Mouse (Mus musculus): ENCODE results near the gene Skor1. TPM values are rescaled to one million over a fixed set of nuclear protein-coding genes. Genes with fewer than 3 reads are reported as not detected.

Skor1 gene
- under 1 TPM in 3 of 4 experiments, not detected in 1; 0.07 to 0.13 (median 0.10) TPM for total RNA-seq (2022)

- DNase-seq (ENCODE audit: low spot score in 2 of 2) = no peak
Observed at GRCm38 (mm10) chr9:63148410-63149371, at the start of gene Skor1. Skor1 (minus strand) TSS chr9:63148961.

DNA sequence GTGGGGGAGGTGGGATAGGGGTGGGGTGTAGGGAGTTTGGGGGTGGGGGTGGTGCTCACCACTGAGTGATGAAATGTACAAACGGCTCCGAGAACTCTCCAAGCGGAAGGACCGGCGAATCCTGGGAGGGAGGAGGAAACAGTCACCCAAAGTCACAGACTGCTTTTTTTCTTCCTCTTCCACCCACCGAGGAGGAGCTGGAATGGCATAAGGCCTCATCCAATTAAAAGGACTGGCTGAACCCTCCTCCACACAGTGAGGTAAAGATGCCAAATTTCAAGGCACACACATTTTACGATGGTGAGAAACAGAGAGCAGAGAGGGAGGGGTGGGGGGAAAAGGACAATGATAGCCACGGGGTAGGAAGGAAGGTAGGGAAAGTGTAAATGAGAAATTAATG is 48.5 kb upstream of the Skor1 start:
- DNase-seq (ENCODE audit: low spot score in 2 of 2) = no peak

DNA sequence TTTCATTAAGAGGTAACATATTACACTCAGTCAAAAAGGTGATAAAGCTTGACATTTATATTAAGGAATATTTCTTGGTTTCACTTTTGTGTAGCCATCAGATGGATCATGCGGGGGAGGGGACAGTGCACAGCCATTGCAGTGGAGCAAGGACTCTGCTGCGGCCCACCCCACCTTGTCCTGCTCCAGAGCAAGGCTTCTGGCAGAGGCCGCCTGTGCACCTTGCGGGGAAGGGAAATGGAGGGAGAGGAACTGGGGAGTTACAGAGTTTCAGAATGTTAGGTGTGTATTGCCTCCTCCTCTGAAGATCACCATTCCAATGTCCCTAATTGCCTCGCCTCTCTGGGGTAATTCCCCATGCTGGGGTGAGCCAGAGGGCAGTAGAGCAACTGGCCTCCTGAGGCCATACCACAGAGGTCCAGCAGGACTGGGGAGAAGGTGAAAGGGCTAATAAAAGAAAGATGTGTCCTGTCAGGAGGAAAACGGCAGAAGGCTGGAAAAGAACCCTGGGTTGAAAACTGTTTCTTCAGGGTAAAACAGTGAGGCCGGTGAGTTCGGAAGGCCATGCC is 47.4 kb upstream of the Skor1 start:
- no peak for DNase-seq (ENCODE audit: low spot score in 2 of 2)

DNA sequence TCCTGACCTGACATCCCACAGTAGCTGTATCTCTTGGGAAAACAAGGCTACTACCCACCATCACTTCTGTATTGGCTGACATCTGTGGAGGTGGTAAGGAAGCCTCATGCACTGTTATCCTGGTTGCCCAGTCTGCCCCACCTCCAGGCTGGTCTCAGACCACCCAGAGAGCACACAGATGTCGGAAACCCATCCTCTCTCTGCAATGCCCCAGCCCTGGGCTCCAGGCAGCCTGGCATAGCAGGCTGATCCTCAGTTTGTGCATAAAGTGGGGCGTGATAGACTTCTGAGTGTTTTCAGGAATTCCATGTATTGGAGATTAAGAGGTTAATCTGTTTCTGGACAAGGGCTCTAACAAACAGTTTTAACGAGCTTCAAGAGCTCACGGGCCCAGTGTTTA is 46.8 kb upstream of the Skor1 start:
- DNase-seq (ENCODE audit: low spot score in 2 of 2) = no peak

GRCm38 (mm10) chr9:63194791-63195190 is 46.0 kb upstream of the Skor1 start:
- DNase-seq (ENCODE audit: low spot score in 2 of 2) = no peak

DNA sequence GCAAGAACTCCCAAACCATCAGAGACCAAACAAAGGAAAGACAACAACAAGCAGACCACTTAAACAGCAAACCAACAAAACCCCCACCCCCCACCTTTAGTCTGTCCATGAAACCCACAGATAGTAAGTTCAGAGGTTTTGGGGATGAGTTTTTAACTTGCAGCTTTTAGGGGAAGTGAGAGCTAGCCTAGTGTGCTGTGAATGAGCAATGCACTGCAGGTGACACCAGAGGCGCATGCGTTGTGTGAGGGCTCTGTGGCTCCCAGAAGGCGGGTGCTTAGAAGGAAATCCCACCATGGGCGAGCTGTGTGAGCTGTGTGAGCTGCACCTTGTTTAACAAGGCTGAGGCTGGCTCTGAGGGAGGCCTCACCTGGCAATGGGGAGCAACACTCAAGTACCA is 44.0 kb upstream of the Skor1 start:
- DNase-seq (ENCODE audit: low spot score in 2 of 2) = no peak

- no peak for DNase-seq (ENCODE audit: low spot score in 2 of 2)
Observed at GRCm38 (mm10) chr9:63187310-63187709, 38.5 kb upstream of the Skor1 start.

- no peak for DNase-seq (ENCODE audit: low spot score in 2 of 2)
Observed at GRCm38 (mm10) chr9:63185249-63185648, 36.5 kb upstream of the Skor1 start.

DNA sequence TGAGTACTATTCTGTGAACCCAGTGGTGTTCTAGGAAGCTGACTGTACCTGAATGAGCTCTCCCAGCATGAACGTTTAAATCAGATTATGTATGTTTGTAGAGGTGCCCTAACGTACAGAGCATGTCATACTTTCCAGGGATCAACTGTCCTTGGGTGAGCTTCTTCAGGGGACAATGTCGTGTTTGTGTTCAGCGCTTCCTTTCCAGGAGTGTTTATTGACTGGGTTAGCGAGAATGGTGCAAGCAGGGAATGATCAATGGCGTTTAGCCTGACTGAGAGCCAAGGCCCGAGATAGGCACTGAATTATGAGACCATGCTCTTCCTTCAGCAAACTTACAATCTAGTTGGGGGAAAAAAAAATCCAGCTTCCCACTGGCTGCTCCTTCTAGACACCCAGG is 35.1 kb upstream of the Skor1 start:
- no peak for DNase-seq (ENCODE audit: low spot score in 2 of 2)

GRCm38 (mm10) chr9:63182306-63182960 is 33.7 kb upstream of the Skor1 start:
- no peak for DNase-seq (ENCODE audit: low spot score in 2 of 2)

DNA sequence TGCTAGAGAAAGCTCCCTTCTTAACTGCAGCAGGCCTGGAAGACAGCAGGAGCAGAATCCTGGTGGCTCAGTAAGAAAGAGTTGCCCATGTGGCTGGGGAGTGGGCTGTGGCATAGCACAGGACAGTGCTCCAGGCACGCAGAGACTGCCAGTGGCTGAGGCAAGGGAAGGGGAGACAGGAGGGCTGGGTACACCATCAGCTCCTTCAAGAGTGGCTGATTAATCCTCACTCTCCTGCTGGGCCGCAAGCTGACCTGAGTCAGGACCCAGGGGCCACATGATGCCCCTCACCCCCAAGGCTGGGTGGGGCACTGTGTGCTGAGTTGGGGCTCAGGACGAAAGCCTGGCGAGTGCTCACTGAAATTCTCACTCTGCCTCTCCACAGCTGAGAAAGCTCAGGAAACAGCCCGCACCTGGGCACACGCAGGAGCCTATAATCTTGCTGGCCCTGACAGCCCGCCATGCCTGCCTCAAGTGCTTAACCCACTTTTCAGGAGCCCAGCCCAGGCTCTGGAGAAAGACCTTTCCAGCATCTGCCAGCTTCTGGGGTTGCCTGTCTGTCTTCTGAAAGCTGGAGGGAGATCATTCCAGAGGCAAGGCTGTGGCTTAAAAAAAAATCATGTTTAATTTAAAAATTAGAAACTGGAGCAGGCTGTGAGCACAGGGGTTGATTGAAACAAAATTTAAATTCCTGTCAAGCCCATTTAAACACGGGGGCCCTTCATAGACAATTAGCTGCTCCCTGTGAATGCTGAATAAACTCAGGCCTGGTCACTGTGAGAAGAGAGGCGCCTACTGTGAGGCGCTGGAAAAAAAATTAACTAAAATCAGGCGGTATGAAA is 32.8 kb upstream of the Skor1 start:
- no peak for DNase-seq (ENCODE audit: low spot score in 2 of 2)

DNA sequence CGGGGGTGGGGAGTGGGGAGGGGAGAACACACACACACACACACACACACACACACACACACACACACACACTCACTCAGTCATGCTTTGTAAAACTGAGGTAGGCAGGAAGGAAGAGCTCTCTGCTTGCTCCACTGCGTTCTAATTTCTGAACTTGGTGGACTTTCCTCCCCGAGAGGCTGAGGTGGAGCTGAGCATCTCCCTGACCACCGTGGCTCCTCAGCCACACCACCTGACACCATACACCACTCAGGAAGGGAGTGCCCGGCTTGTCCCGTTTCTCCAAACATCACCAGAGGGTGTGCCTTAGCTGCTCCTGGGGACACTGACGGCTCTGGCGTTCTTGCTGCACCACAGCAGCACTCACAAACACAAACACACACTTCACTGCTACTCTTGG is 29.5 kb upstream of the Skor1 start:
- no peak for DNase-seq (ENCODE audit: low spot score in 2 of 2)

DNA sequence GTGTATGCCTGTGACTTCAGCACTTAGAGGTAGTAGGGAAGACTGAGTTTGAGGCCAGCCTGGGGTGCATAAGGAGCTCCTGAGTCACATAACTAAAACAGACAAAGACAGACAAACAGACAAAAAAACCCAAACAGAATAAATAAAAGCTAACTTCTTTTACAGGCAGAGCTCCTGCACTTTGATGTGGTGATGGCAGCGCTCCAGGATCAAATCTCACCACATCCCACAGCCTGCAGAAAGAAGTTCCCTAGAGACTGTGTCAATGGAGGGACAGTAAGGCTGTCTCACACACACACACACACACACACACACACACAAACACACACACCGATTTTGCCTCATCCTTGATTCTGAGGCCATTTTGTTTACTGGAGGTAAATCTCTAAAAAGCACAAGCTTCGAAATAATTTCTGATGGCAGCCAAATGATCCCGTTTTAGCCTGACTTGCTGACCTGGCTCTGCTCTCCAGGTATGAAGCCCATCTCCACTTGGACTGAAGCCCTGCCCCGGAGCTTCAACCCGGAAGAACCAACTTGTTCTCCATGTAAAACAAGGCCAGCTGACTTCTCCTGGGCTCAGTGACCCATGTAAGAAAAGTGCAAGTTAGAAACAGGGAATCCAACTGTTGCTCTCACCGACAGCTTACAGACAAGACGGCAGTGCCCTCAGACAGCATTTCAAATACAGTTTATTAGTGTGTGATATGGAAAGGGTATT is 25.4 kb upstream of the Skor1 start:
- no peak for DNase-seq (ENCODE audit: low spot score in 2 of 2)

DNA sequence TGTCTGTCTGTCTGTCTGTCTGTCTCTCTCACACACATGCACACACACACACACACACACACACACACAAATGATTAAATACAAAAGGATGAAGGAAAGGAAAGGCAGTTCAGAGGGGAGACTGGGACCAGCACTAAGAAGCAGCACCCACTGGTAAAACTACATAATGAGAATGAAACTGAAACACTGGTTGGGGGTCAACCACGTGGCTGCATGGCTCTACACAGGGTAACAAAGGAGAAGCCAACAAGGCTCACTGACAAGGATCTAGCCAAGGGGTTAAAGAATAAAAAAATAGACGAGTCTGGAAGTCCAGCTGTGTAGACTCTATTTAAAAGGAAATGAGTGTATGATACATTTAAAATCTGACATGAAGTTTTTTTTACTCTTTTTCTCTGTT is 23.2 kb upstream of the Skor1 start:
- no peak for DNase-seq (ENCODE audit: low spot score in 2 of 2)

GRCm38 (mm10) chr9:63169127-63169526 is 20.4 kb upstream of the Skor1 start:
- no peak for DNase-seq (ENCODE audit: low spot score in 2 of 2)

DNA sequence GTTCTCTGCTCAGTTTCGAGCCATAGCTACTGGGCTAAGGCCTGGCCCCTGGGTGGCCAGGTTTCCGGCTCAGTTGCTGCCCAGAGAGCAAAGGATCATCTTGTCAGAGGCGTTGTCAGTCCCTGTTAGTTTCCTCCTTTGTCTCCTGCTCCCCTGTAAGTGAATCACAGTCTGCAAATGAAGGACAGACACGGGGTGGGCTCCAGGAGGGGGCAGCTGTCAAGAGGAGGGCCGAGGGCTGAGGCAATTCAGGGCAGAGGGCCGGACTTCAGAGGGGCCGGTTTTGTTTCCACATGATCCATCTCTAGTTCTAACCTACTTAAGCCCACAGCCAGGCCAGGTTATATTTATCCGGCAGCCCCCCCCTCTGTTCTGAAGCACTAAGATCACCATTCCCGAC is 16.3 kb upstream of the Skor1 start:
- DNase-seq (ENCODE audit: low spot score in 2 of 2) = no peak

DNA sequence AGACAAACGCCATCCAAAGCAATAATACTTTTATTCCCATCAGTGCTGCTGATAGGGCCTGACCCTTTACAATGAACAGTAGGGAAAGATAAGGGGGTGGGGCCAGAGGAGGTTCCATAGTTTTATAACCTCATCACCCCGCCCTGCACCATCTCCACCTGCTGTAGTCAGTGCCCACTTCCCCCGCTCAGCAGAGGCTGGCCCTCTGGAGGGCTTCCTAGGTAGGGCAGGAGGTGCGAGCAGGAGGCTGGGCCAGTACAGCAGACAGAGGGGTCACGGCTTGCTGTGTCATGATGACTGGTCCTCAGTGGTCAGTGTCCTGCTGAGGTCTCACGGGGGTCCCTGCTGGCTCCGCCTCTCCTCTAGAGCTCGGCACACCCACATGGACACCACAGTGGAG is 15.0 kb upstream of the Skor1 start:
- no peak for DNase-seq (ENCODE audit: low spot score in 2 of 2)

- DNase-seq (ENCODE audit: low spot score in 2 of 2) = no peak
Observed at GRCm38 (mm10) chr9:63151949-63152348, 3.2 kb upstream of the Skor1 start.

DNA sequence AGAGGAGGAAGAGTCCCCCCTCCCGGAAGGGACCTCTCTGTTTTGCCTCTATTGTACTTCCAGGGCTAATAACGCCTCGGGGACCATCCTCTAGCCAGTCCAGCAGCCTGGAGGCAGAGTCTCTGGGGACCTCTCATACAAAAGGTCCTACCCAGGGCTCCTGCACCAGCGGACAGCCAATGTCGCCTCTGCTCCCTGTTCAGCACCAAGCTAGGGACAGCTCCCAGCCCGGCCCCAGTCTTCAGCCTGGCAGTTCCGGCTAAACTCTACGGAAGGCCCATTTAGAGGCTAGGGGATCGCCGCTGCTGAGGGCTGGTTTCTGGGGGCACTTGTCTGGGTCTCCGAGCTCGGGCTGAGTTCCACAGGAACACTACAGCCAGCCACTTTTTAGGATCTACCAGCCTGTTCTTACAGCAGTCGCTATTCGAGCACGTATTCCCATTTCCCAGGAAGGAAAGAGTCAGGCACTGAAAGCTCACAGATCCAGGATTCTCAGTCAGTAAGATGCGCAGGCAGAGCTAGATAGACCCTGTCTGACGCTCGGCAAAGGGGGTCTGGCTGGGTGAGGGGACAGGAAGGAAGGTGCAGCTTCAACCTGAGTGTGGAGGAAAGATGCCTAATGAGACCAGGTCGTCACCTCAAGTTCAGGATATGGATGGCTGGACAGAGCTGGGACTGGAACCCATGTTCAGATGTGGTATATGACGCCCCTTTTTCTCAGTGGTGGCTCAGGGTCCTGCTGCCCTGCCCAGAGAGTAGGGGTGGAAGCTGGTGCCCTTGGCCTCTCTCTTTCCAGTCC is 2.5 kb upstream of the Skor1 start:
- no peak for DNase-seq (ENCODE audit: low spot score in 2 of 2)
